Comparison of ENCODE assay signal across 27 mouse cellular contexts in the genomic region with DNA sequence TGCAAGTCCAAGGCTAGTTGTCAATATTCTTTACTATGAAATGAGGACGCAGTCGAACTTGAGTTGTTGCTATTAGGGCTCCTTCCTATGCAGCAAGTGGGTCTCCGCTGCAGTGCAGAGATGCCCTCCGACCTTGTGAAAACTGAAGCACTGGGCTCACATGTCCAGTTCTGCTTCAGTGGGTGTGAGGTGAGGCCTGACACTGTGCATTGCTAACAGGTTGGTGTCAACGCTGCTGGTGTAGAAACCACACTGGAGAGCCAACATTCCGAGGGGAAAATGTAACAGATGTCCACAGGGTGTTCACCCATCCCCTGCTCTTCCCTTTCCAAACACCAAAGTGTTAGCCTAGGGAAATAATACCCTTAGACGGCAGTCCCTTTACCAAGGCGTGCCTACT. TPM values are rescaled to one million over a fixed set of nuclear protein-coding genes. Genes with fewer than 3 reads are reported as not detected.
DNase-seq lines count a peak whose midpoint lies in the region; ATAC-seq lines count a peak whose summit lies in the region.
"Had no signal": no experiment of that assay in that cellular context is flagged by ENCODE, and none has a peak within 500 bp of the region (broad histone marks: within the 10 kb centered on the region; RNA-seq: fewer than 3 reads in every experiment).

No protein-coding gene starts in this region.

- H3K27me3 ChIP-seq in heart, embryonic 11.5 days (ENCODE audit: control insufficient read depth, insufficient read depth, low read length) = no peaks in the 10 kb centered on the region
- H3K27me3 ChIP-seq in kidney, embryonic 16.5 days (ENCODE audit: insufficient read depth, low read length) = no peaks in the 10 kb centered on the region
- H3K27me3 ChIP-seq in embryonic facial prominence, embryonic 13.5 days = no peaks in the 10 kb centered on the region
- H3K27me3 ChIP-seq in limb, embryonic 11.5 days (ENCODE audit: control insufficient read depth, insufficient read depth, low read length) = no peaks in the 10 kb centered on the region
- H3K27me3 ChIP-seq: heart, embryonic 13.5 days; hindbrain, embryonic 13.5 days; stomach, embryonic 15.5 days had no signal

- no peaks in the 10 kb centered on the region for H3K36me3 ChIP-seq in heart, embryonic 11.5 days (ENCODE audit: control insufficient read depth, insufficient read depth, low read length)
- peaks cover 14% of the 10 kb centered on the region for H3K36me3 ChIP-seq in kidney, embryonic 16.5 days (ENCODE audit: insufficient read depth, low read length)
- peaks cover 17% of the 10 kb centered on the region for H3K36me3 ChIP-seq in embryonic facial prominence, embryonic 13.5 days
- peaks cover 3% of the 10 kb centered on the region; the same call in 1 of the 2 replicates for H3K36me3 ChIP-seq in limb, embryonic 11.5 days (ENCODE audit: control insufficient read depth, insufficient read depth, low read length)

- H3K4me3 ChIP-seq in heart, embryonic 11.5 days (ENCODE audit: low read depth, low read length) = no peak overlapping the region
- no peak overlapping the region for H3K4me3 ChIP-seq in kidney, embryonic 16.5 days (ENCODE audit: low read length)
- H3K4me3 ChIP-seq in embryonic facial prominence, embryonic 13.5 days = no peak overlapping the region
- H3K4me3 ChIP-seq in limb, embryonic 11.5 days (ENCODE audit: low read depth, low read length) = no peak overlapping the region
- H3K4me3 ChIP-seq: heart, embryonic 13.5 days; hindbrain, embryonic 13.5 days; layer of hippocampus, adult 2 months; stomach, embryonic 15.5 days had no signal

- H3K4me1 ChIP-seq in heart, embryonic 11.5 days (ENCODE audit: control insufficient read depth, insufficient read depth, low read length) = peaks cover 6% of the 10 kb centered on the region
- H3K4me1 ChIP-seq in kidney, embryonic 16.5 days (ENCODE audit: insufficient read depth, low read length) = peaks cover 15% of the 10 kb centered on the region
- H3K4me1 ChIP-seq in embryonic facial prominence, embryonic 13.5 days = peaks cover 26% of the 10 kb centered on the region
- H3K4me1 ChIP-seq in limb, embryonic 11.5 days (ENCODE audit: control insufficient read depth, insufficient read depth, low read length) = peaks cover 5% of the 10 kb centered on the region; the same call in 1 of the 2 replicates
- H3K4me1 ChIP-seq: hindbrain, embryonic 13.5 days; stomach, embryonic 15.5 days had no signal

- no peak overlapping the region for H3K27ac ChIP-seq in heart, embryonic 11.5 days (ENCODE audit: low read depth, low read length)
- no peak overlapping the region for H3K27ac ChIP-seq in kidney, embryonic 16.5 days (ENCODE audit: low read length)
- peak overlapping the region; percentile 29 for H3K27ac ChIP-seq in embryonic facial prominence, embryonic 13.5 days
- H3K27ac ChIP-seq in limb, embryonic 11.5 days (replicated peaks; ENCODE audit: low read depth, low read length) = no peak overlapping the region
- H3K27ac ChIP-seq: heart, embryonic 13.5 days; hindbrain, embryonic 13.5 days; layer of hippocampus, adult 2 months; liver, embryonic 14.5 days; macrophage; stomach, embryonic 15.5 days had no signal

- WGBS in heart, embryonic 11.5 days (ENCODE audit: insufficient replicate concordance) = 47% methylated on average over 8 of the region's 8 CpGs
- whole genome bisulfite sequencing in kidney, embryonic 16.5 days = 41% methylated on average over 8 of the region's 8 CpGs
- 61% methylated on average over 8 of the region's 8 CpGs for WGBS in embryonic facial prominence, embryonic 13.5 days
- WGBS in limb, embryonic 11.5 days = 59% methylated on average over 8 of the region's 8 CpGs

- ATAC-seq in heart, embryonic 11.5 days (replicated peaks; ENCODE audit: insufficient number of reproducible peaks, low FRiP score, low TSS enrichment) = 0 out of 2 replicates have a peak, but pooled peaks have one; percentile 33
- ATAC-seq in kidney, embryonic 16.5 days (ENCODE audit: low FRiP score, low TSS enrichment) = peak; percentile 47; the same call in 1 of the 2 replicates
- no peak for ATAC-seq in embryonic facial prominence, embryonic 13.5 days (ENCODE audit: insufficient number of reproducible peaks, insufficient read depth, low FRiP score, low TSS enrichment, low read depth)
- no peak for ATAC-seq in limb, embryonic 11.5 days (ENCODE audit: insufficient number of reproducible peaks, low FRiP score, low TSS enrichment, low read depth)
- no peak for ATAC-seq in megakaryocyte progenitor cell, adult 5-6 weeks (replicated peaks; ENCODE audit: poor library complexity)
- no peak for ATAC-seq in inflammation-experienced regulatory T-cells, adult 6 months
- ATAC-seq: forebrain, embryonic 14.5 days; intestine, postnatal 0 days had no signal

- no peak overlapping the region for H3K9ac ChIP-seq in heart, embryonic 11.5 days (ENCODE audit: low read depth, low read length)
- H3K9ac ChIP-seq in kidney, embryonic 16.5 days (replicated peaks; ENCODE audit: low read length) = no peak overlapping the region
- no peak overlapping the region for H3K9ac ChIP-seq in embryonic facial prominence, embryonic 13.5 days
- no peak overlapping the region for H3K9ac ChIP-seq in limb, embryonic 11.5 days (ENCODE audit: low read length)
- H3K9ac ChIP-seq: heart, embryonic 13.5 days; hindbrain, embryonic 13.5 days; liver, embryonic 14.5 days; stomach, embryonic 15.5 days had no signal

- H3K9me3 ChIP-seq in heart, embryonic 11.5 days (replicated peaks; ENCODE audit: control insufficient read depth, low read length) = peaks cover 6% of the 10 kb centered on the region; the same call in 1 of the 2 replicates
- H3K9me3 ChIP-seq in kidney, embryonic 16.5 days (ENCODE audit: low read length) = peaks cover 23% of the 10 kb centered on the region
- peaks cover 14% of the 10 kb centered on the region for H3K9me3 ChIP-seq in embryonic facial prominence, embryonic 13.5 days
- peaks cover 4% of the 10 kb centered on the region; the same call in 1 of the 2 replicates for H3K9me3 ChIP-seq in limb, embryonic 11.5 days (ENCODE audit: control insufficient read depth, low read length)
- H3K9me3 ChIP-seq: stomach, embryonic 15.5 days had no signal

- no peak overlapping the region for H3K4me2 ChIP-seq in heart, embryonic 11.5 days
- no peak overlapping the region for H3K4me2 ChIP-seq in kidney, embryonic 16.5 days (replicated peaks; ENCODE audit: low read depth, low read length)
- H3K4me2 ChIP-seq in embryonic facial prominence, embryonic 13.5 days = no peak overlapping the region
- no peak overlapping the region for H3K4me2 ChIP-seq in limb, embryonic 11.5 days (ENCODE audit: low read depth, severe bottlenecking)
- H3K4me2 ChIP-seq: heart, embryonic 13.5 days; hindbrain, embryonic 13.5 days; stomach, embryonic 15.5 days had no signal

- DNase-seq in heart, adult 8-10 months (ENCODE audit: low spot score) = no peak
- no peak for DNase-seq in kidney, postnatal 10 days
- peak; percentile 53 for DNase-seq in limb, embryonic 11.5 days (ENCODE audit: low spot score)
- DNase-seq: adrenal gland, postnatal 36 days; B cell, adult 2 months; cerebellum, adult 18-20 months; cerebellum, postnatal 10 days; heart, postnatal 4 days; liver; lung, adult 2 months; lung, postnatal 10 days; midbrain, embryonic 14.5 days; right cerebral cortex, postnatal 14 days; thymus, postnatal 14 days had no signal

RNA-seq across cellular contexts. Expression of a gene that starts 43.1 kb away (rescaled TPM):
- 12.2 and 12.6 TPM in 2 replicates for polyA plus RNA-seq in heart, embryonic 11.5 days (2014; fragmentation: Nextera tagmentation; extraction: Ambion mirVana)
- total RNA-seq in heart, adult 8-10 months (2022) = 1 to 10 TPM; 7.0 to 8.3 (median 7.8) TPM
- polyA plus RNA-seq in kidney, embryonic 16.5 days (2015; fragmentation: Nextera tagmentation; extraction: Ambion mirVana) = 20.2 and 21.4 TPM in 2 replicates
- polyA plus RNA-seq in embryonic facial prominence, embryonic 13.5 days (2015; fragmentation: Nextera tagmentation; extraction: Ambion mirVana) = 30.1 and 31.4 TPM in 2 replicates
- 22.9 and 25.6 TPM in 2 replicates for polyA plus RNA-seq in limb, embryonic 11.5 days (2014; fragmentation: Nextera tagmentation; extraction: Ambion mirVana)
- total RNA-seq in megakaryocyte progenitor cell, adult 5-6 weeks (2015) = 19.8 and 20.7 TPM in 2 replicates
- total RNA-seq in megakaryocyte progenitor cell, adult 5-6 weeks (2017) = 22.9 and 35.6 TPM in 2 replicates
- 10 to 100 TPM; 17.9 to 46.5 (median 40.8) TPM for polyA plus RNA-seq in inflammation-experienced regulatory T-cells, adult 6 months (2017; shearing (Covaris generic))

Comparison
In these comparisons a context has a peak if more than half of its experiments do, and no peak if none do; other contexts are left out.
1. ATAC-seq: peak in heart, embryonic 11.5 days (single experiment) and kidney, embryonic 16.5 days (single experiment); none in embryonic facial prominence, embryonic 13.5 days (single experiment), limb, embryonic 11.5 days (single experiment), megakaryocyte progenitor cell, adult 5-6 weeks (single experiment) and inflammation-experienced regulatory T-cells, adult 6 months (single experiment).